Mouse (Mus musculus) forebrain, embryonic 12.5 days (tissue): ENCODE results near the gene Psat1. TPM values are rescaled to one million over a fixed set of nuclear protein-coding genes. Genes with fewer than 3 reads are reported as not detected.

Experiments
- ATAC-seq: fragments of 200-750 bp; cut with Nextera tagmentation; 2 replicates; pipeline ENCODE4 v1.8.0; 2017; ENCODE audit warnings: moderate TSS enrichment; ENCODE audit not compliant: low FRiP score
- H3K27ac ChIP-seq: fragments of 300-500 bp; sonication (generic); 2 replicates; pipeline ENCODE4 v1.5.1; 2016; ENCODE audit warnings: mild to moderate bottlenecking
- H3K27me3 ChIP-seq: fragments of 300-500 bp; sonication (generic); 2 replicates; pipeline ENCODE4 v1.6.1; 2016; ENCODE audit warnings: mild to moderate bottlenecking
- H3K36me3 ChIP-seq: fragments of 300-500 bp; sonication (generic); replicated peaks from 2 replicates; pipeline ENCODE4 v1.6.1; 2016; ENCODE audit warnings: mild to moderate bottlenecking
- H3K4me1 ChIP-seq: fragments of 300-500 bp; sonication (generic); 2 replicates; pipeline ENCODE4 v1.6.1; 2016
- H3K4me2 ChIP-seq: fragments of 300-500 bp; sonication (generic); 2 replicates; pipeline ENCODE4 v1.6.1; 2016; ENCODE audit warnings: mild to moderate bottlenecking, moderate library complexity
- H3K4me3 ChIP-seq: fragments of 300-500 bp; sonication (generic); replicated peaks from 2 replicates; pipeline ENCODE4 v1.5.1; 2016; ENCODE audit warnings: mild to moderate bottlenecking
- H3K9ac ChIP-seq: fragments of 300-500 bp; sonication (generic); 2 replicates; pipeline ENCODE4 v1.6.1; 2016; ENCODE audit warnings: mild to moderate bottlenecking
- H3K9me3 ChIP-seq: fragments of 300-500 bp; sonication (generic); 2 replicates; pipeline ENCODE4 v1.6.1; 2016
- WGBS: fragments of 180-500 bp; shearing (Covaris S2); methylation state at CpG from one replicate; pipeline ENCODE4 v1.1.7; 2016; 5-methylcytosine and 5-hydroxymethylcytosine counted together
- polyA plus RNA-seq: library from polyadenylated mRNA; unstranded; fragments of >200 nt; fragmentation: Nextera tagmentation; extraction: Ambion mirVana; gene quantifications from 2 replicates; pipeline ENCODE4 v1.2.1, GENCODE M21; 2016

The Psat1 gene
- polyA plus RNA-seq, 1 experiment from 2014 or later, result 169 TPM

DNA sequence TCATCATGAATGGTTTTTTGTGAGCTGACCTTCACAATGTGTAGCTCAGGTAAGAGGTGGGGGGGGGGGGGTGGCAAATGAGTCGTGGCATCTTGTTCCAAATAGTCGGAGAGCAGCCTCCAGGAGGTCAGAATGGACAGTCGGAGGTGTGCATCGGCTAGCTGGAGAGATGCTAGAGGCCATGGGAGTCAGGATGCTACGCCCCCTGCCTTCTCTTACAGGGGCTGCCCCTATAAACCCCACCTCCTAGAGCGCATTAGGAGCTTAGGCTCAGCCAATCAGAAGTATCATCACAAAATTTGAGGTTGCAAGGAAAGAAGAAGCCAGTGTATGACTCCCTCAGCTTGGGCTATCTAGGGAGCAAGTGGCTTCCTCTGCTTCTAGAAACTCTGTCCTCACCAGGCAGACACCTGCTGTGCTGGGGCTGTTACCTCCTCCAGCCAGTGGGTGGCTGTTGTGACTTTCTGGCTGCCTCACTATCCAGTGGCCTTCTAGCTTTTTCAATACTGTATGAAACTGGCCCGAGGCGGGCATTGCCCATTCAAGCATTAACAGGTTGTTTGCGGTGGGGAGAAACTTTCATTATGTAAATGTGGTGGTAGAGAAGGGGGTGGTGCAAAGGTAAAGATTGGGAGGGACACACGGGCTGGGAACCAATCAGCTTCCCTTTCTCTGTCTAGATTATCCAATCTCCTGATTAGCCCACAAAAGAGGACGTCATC lies 64.3 kb downstream of the Psat1 start:
- no peak for ATAC-seq
- no peak overlapping the region for H3K4me2 ChIP-seq
- no peak overlapping the region for H3K9ac ChIP-seq
- no peaks in the 10 kb centered on the region for H3K27me3 ChIP-seq
- H3K4me3 ChIP-seq, result no peak overlapping the region
- no peaks in the 10 kb centered on the region for H3K36me3 ChIP-seq
- H3K4me1 ChIP-seq, result no peaks in the 10 kb centered on the region
- 75% methylated on average over 11 of the region's 11 CpGs for WGBS
- no peaks in the 10 kb centered on the region for H3K9me3 ChIP-seq
- no peak overlapping the region for H3K27ac ChIP-seq

DNA sequence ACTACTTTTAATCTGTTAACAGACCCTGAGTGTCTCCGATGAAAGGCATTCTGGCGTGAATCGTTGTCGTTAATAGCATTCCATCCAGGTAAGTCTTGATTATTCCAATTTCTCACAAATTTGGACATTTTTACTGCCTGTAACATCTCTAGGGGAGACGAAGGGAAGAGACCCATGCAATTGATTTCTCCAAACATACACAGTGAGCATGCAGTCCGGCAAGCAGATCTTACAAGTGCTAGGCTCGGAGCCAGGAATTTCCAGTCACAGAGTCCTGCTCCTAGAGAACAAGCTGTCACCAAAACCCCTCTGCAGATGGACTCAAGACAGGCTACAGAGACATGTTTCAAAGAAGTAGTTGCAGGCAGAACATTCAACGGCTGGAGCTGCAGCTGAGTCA lies 66.4 kb downstream of the Psat1 start:
- Histone ChIP-seq H3K36me3 (no peaks in the 10 kb centered on the region), H3K4me1 (no peaks in the 10 kb centered on the region), H3K9ac (no peak overlapping the region), H3K9me3 (no peaks in the 10 kb centered on the region), H3K27ac (no peak overlapping the region), H3K4me2 (no peak overlapping the region), H3K27me3 (no peaks in the 10 kb centered on the region), H3K4me3 (no peak overlapping the region)
- no peak for ATAC-seq
- 89% methylated on average over 8 of the region's 8 CpGs for WGBS

DNA sequence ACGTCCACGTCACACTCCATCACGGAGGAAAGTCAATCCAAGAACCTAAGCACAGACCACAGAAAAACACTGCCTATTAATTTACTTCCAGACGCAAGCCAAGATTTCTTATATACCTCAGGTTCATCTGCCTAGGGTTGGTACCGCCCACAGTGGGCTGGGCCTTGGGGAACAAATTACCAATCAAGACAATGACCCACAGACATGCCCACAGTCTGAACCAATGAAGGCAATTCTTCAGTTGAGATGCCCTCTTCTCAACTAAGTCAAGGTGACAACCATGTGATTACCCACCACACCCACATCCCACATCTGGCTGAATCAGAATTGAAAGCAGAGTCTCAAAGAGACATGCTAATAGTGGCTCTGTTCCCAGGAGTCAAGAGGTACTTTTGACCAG lies 67.9 kb downstream of the Psat1 start:
- no peaks in the 10 kb centered on the region for H3K36me3 ChIP-seq
- H3K9ac ChIP-seq, result no peak overlapping the region
- ATAC-seq, result no peak
- no peaks in the 10 kb centered on the region for H3K27me3 ChIP-seq
- no peak overlapping the region for H3K27ac ChIP-seq
- no peak overlapping the region for H3K4me3 ChIP-seq
- H3K9me3 ChIP-seq, result no peaks in the 10 kb centered on the region
- 95% methylated on average over 5 of the region's 5 CpGs for WGBS
- H3K4me1 ChIP-seq, result no peaks in the 10 kb centered on the region
- H3K4me2 ChIP-seq, result no peak overlapping the region

DNA sequence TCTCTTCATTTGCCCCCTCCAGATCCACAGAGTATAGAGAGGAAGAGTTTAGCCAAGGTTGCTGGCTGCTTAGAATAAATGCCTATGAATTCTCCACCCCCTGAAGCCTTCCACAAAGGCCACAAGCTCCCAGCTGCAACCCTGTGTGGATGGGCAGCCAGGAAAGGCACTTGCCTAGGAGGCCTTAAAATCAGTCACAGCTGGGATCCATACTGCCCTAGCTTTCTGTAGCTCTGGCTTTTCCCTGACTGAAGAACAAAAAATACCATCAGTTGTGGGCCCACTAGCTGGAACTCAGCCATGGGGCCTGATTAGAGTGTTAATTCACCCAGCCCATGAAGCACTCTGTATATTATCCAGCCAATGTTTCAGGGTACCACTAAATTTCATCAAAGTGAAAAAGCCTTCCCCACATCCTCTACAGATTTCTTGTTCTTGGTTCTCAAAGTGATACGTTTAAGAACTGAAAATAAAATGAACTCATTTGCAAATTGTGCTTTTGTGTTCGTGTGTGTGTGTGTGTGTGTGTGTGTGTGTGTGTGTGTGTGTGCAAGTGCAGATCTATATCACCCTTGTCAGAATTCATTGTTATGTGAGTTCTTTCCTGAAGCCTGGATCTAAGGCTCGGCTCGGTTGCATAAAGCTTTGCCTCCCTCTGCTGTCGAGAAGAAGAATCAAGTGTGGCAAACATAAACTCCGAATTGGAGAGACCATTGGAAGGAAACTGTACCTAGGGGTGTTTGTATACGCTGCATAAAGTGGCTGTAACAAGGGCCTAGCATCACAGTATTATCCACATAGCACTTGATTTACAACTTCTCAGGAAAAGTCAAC lies 78.1 kb downstream of the Psat1 start:
- H3K4me3 ChIP-seq, result no peak overlapping the region
- 22% methylated on average over 7 of the region's 7 CpGs for WGBS
- peaks cover 20% of the 10 kb centered on the region for H3K27me3 ChIP-seq
- peak overlapping the region; percentile 42; the same call in 1 of the 2 replicates for H3K27ac ChIP-seq
- no peaks in the 10 kb centered on the region for H3K36me3 ChIP-seq
- ATAC-seq, result peak; percentile 61; the same call in 1 of the 2 replicates
- no peak overlapping the region for H3K9ac ChIP-seq
- peaks cover 20% of the 10 kb centered on the region for H3K4me1 ChIP-seq
- H3K9me3 ChIP-seq, result no peaks in the 10 kb centered on the region
- H3K4me2 ChIP-seq, result no peak overlapping the region

DNA sequence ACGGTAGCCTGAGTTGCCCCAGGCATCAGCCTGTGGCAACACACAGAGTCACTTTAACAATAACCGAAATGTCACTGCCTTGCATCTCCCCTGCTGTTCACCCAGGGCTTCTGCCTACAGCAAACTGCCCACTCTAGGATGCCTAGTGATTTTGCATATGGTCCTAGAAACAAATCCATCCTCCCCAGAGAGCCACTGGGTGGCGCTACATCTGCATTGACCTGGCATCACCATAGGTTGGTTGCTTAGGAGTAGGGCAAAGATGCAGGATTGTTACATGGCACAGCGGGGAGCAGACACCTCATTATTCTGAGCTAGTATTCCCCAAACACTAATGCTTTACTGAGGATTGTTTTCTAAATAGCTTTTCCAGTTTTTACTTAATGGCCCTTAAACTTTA lies 80.3 kb downstream of the Psat1 start:
- Histone ChIP-seq H3K4me1 (peaks cover 20% of the 10 kb centered on the region), H3K4me2 (no peak overlapping the region), H3K9me3 (no peaks in the 10 kb centered on the region), H3K27me3 (peaks cover 27% of the 10 kb centered on the region), H3K9ac (no peak overlapping the region), H3K4me3 (no peak overlapping the region), H3K27ac (no peak overlapping the region), H3K36me3 (no peaks in the 10 kb centered on the region)
- WGBS, result 68% methylated on average over 4 of the region's 4 CpGs
- ATAC-seq, result no peak

DNA sequence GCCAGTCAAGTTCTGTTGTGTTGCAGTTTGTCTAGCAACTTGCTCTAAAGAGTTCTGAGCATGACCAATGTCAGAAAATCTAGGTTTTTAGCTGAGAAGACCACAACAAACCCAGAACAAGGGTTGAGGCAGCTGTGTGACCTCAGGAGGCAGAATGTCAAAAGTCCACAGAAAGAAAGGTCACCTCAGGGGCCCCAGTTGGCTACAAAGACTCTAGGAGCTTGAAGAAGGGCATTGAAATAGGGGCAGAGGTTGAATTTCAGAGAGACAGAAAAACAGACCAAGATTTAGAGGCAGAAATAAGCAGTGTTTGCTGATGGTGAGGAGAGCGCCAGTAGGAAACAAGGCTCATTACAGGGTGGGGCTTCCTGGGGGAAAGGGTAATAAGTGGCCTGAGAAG lies 81.0 kb downstream of the Psat1 start:
- H3K4me1 ChIP-seq, result peaks cover 20% of the 10 kb centered on the region
- peaks cover 27% of the 10 kb centered on the region for H3K27me3 ChIP-seq
- H3K36me3 ChIP-seq, result no peaks in the 10 kb centered on the region
- H3K27ac ChIP-seq, result no peak overlapping the region
- no peak for ATAC-seq
- H3K4me3 ChIP-seq, result no peak overlapping the region
- WGBS, result 67% methylated on average over 1 of the region's 1 CpGs
- H3K9me3 ChIP-seq, result no peaks in the 10 kb centered on the region
- no peak overlapping the region for H3K9ac ChIP-seq
- H3K4me2 ChIP-seq, result no peak overlapping the region

DNA sequence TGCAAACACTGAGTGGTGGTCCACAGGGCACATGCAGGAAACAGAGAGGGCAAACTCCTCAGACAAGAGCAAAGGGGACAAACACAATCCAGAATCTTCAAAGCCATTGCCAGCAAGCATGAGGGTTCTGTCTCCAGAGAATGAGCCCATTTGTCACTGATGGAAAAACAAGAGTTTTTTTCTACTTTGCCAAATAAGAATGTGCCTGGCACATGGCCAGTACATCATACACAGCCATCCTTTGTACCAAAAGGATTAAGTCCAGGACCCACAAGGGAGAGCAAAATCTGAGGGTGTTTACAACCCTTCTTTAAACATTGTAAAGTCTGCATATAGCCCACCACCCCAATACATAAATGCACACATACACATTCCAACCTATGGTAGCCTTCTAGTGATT lies 81.7 kb downstream of the Psat1 start:
- H3K4me1 ChIP-seq, result peaks cover 20% of the 10 kb centered on the region
- H3K27ac ChIP-seq, result no peak overlapping the region
- no peaks in the 10 kb centered on the region for H3K36me3 ChIP-seq
- H3K4me2 ChIP-seq, result no peak overlapping the region
- H3K4me3 ChIP-seq, result no peak overlapping the region
- no peak for ATAC-seq
- no peak overlapping the region for H3K9ac ChIP-seq
- no peaks in the 10 kb centered on the region for H3K9me3 ChIP-seq
- H3K27me3 ChIP-seq, result peaks cover 26% of the 10 kb centered on the region

DNA sequence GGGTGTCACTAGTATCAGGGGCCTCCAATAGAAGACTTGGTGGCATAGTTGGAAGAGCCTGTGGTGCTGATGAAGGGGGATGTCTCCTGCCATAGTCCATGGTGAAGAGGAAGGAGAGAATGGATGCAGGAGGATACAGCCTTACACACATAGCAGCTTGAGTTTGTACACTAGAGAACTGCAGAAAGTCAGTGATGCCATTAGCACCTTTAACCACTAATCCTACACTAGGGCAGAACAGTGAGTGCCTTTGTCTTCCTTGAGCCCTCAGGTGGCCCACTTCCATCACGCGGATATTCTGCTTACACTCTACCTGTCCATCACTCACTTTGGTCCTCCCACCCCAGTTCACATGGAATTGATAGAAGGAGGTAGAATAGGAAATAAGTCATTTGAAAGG lies 83.0 kb downstream of the Psat1 start:
- Histone ChIP-seq H3K9ac (no peak overlapping the region), H3K36me3 (no peaks in the 10 kb centered on the region), H3K4me2 (no peak overlapping the region), H3K9me3 (no peaks in the 10 kb centered on the region), H3K4me1 (peaks cover 20% of the 10 kb centered on the region), H3K4me3 (no peak overlapping the region), H3K27me3 (peaks cover 22% of the 10 kb centered on the region), H3K27ac (no peak overlapping the region)
- no peak for ATAC-seq
- 85% methylated on average over 2 of the region's 2 CpGs for WGBS

DNA sequence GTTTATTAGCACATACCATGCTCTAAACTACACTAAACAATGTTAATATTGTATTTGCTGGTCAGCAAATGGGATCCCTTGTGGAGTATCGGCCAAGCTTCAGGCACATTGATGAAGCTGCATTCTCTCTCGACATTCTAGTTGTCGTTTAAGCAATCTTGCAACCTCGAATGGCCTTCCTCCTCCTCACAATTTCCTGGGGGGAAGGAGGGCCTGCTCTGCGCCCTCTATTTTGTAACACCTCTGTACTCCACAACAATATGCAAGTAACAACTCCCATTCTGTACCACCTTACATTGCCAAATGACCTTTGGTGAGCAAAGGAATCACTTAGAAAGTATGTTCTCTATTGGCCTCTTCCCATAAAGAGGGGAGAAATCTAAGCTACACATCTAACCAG lies 91.8 kb downstream of the Psat1 start:
- H3K9ac ChIP-seq, result no peak overlapping the region
- WGBS, result 89% methylated on average over 5 of the region's 5 CpGs
- H3K4me1 ChIP-seq, result no peaks in the 10 kb centered on the region
- H3K27ac ChIP-seq, result no peak overlapping the region
- no peaks in the 10 kb centered on the region for H3K36me3 ChIP-seq
- no peaks in the 10 kb centered on the region for H3K9me3 ChIP-seq
- H3K4me3 ChIP-seq, result no peak overlapping the region
- no peak overlapping the region for H3K4me2 ChIP-seq
- H3K27me3 ChIP-seq, result no peaks in the 10 kb centered on the region
- no peak for ATAC-seq

Other genes starting within 250 kb of the Psat1 start
- gene Cep78, start 37.7 kb upstream of the Psat1 start, polyA plus RNA-seq, result 63.5 and 65.2 TPM in 2 replicates
- 44.0 and 49.5 TPM in 2 replicates for gene Gnaq, start 185.5 kb upstream of the Psat1 start, polyA plus RNA-seq